26 mouse cellular contexts compared by ENCODE assay signal in the genomic region with DNA sequence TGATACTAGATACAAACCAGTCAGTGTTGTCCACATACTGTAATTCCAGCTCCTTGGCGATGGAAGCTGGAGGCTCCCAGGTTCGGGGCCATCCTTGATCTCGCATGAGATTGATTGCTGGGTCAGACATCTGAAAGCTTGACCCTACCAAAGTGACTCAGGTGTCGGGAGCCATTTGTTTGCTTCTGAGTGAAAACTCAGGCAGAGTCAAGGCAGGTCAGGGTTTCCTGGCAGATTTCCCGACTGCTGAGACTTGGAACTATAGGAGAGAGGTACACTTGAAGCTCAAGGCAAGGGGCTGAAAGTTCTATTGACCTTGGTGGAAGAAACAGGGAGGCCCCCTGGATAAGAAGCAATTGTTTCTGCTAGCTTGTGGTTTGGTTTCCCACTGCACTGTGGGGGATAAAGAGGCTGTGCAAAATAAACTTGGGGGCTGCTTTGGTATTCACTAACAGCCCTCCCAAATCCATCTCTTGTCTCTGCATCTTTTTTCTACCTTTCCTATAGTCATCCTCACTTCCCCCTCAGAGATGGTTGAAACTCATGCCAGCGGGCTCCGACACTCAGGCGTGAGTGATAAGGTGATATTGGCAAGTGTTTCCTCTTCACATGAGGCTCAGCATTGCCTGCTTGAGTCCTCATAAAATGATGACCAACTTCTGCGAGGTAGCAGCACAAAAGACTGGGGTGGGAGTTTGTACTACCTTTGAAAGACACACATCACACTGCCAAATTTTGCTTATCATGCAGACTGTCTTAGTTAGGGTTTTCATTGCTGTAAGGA. TPM values are rescaled to one million over a fixed set of nuclear protein-coding genes. Genes with fewer than 3 reads are reported as not detected.
DNase-seq lines count a peak whose midpoint lies in the region; ATAC-seq lines count a peak whose summit lies in the region.
"Had no signal": no experiment of that assay in that cellular context is flagged by ENCODE, and none has a peak within 500 bp of the region (broad histone marks: within the 10 kb centered on the region; RNA-seq: fewer than 3 reads in every experiment).

No protein-coding gene starts in this region.

- no peak overlapping the region for H3K4me2 ChIP-seq in midbrain, embryonic 11.5 days
- no peak overlapping the region for H3K4me2 ChIP-seq in midbrain, embryonic 14.5 days (ENCODE audit: low read length)
- H3K4me2 ChIP-seq: embryonic facial prominence, embryonic 13.5 days; embryonic facial prominence, embryonic 15.5 days; forebrain, embryonic 12.5 days had no signal

- peak; percentile 27 for DNase-seq in adrenal gland, adult 2 months
- no peak for DNase-seq in adrenal gland, postnatal 4 days (ENCODE audit: low spot score in 2 of 2)
- peak; percentile 26 for DNase-seq in midbrain, embryonic 11.5 days (ENCODE audit: low spot score, missing footprints)
- no peak for DNase-seq in midbrain, embryonic 14.5 days
- no peak for DNase-seq in ovary, adult 18-20 months (ENCODE audit: low spot score)
- DNase-seq: adrenal gland, adult 8-10 months; B cell, adult 2 months; cerebellum, adult 11 months; cerebellum, adult 18-20 months; cerebellum, adult 8-10 months; cerebellum, adult 9-11 months; cerebellum, postnatal 14 days; cerebellum, postnatal 36 days; embryo, embryonic 11 days had no signal

- no peak overlapping the region for H3K9ac ChIP-seq in midbrain, embryonic 11.5 days (ENCODE audit: low read length)
- no peak overlapping the region for H3K9ac ChIP-seq in midbrain, embryonic 14.5 days (replicated peaks; ENCODE audit: low read length)
- H3K9ac ChIP-seq: embryonic facial prominence, embryonic 13.5 days; embryonic facial prominence, embryonic 15.5 days; forebrain, embryonic 12.5 days had no signal

- WGBS in midbrain, embryonic 11.5 days, result 85% methylated on average over 9 of the region's 9 CpGs
- 88% methylated on average over 9 of the region's 9 CpGs for WGBS in midbrain, embryonic 14.5 days

- H3K9me3 ChIP-seq in midbrain, embryonic 11.5 days (ENCODE audit: control insufficient read depth, low read length), result no peaks in the 10 kb centered on the region
- no peaks in the 10 kb centered on the region for H3K9me3 ChIP-seq in midbrain, embryonic 14.5 days (ENCODE audit: control insufficient read depth, low read length)
- H3K9me3 ChIP-seq: embryonic facial prominence, embryonic 13.5 days; embryonic facial prominence, embryonic 15.5 days; forebrain, embryonic 10.5 days; forebrain, embryonic 12.5 days; G1E had no signal

- H3K27me3 ChIP-seq in midbrain, embryonic 11.5 days (ENCODE audit: control insufficient read depth, insufficient read depth, low read length), result no peaks in the 10 kb centered on the region
- no peaks in the 10 kb centered on the region for H3K27me3 ChIP-seq in midbrain, embryonic 14.5 days (ENCODE audit: control insufficient read depth, insufficient read depth, low read length)
- H3K27me3 ChIP-seq: CH12.LX; embryonic facial prominence, embryonic 13.5 days; embryonic facial prominence, embryonic 15.5 days; forebrain, embryonic 12.5 days had no signal

- no peak for ATAC-seq in midbrain, embryonic 11.5 days (ENCODE audit: low FRiP score)
- ATAC-seq in midbrain, embryonic 14.5 days (ENCODE audit: low FRiP score, low TSS enrichment), result no peak
- ATAC-seq: CD4-positive, CD25-positive, alpha-beta regulatory T cell, adult 4 months; forebrain, embryonic 14.5 days; forebrain, embryonic 16.5 days had no signal

- no peaks in the 10 kb centered on the region for H3K36me3 ChIP-seq in midbrain, embryonic 11.5 days (ENCODE audit: control insufficient read depth, insufficient read depth, low read length)
- H3K36me3 ChIP-seq in midbrain, embryonic 14.5 days (ENCODE audit: control insufficient read depth, insufficient read depth, low read length), result no peaks in the 10 kb centered on the region
- H3K36me3 ChIP-seq: embryonic facial prominence, embryonic 13.5 days; embryonic facial prominence, embryonic 15.5 days; forebrain, embryonic 10.5 days; forebrain, embryonic 12.5 days; G1E had no signal

- no peaks in the 10 kb centered on the region for H3K4me1 ChIP-seq in midbrain, embryonic 11.5 days (ENCODE audit: control insufficient read depth, insufficient read depth, low read length)
- H3K4me1 ChIP-seq in midbrain, embryonic 14.5 days (ENCODE audit: control insufficient read depth, insufficient read depth, low read length), result no peaks in the 10 kb centered on the region
- H3K4me1 ChIP-seq: embryonic facial prominence, embryonic 15.5 days; forebrain, embryonic 12.5 days had no signal

- no peak overlapping the region for H3K4me3 ChIP-seq in midbrain, embryonic 11.5 days (ENCODE audit: low read depth, low read length)
- H3K4me3 ChIP-seq in midbrain, embryonic 14.5 days (replicated peaks; ENCODE audit: low read depth, low read length), result no peak overlapping the region
- H3K4me3 ChIP-seq: embryonic facial prominence, embryonic 13.5 days; embryonic facial prominence, embryonic 15.5 days; erythroblast, embryonic 14.5 days; forebrain, embryonic 10.5 days; forebrain, embryonic 12.5 days had no signal

- no peak overlapping the region for H3K27ac ChIP-seq in midbrain, embryonic 11.5 days (ENCODE audit: low read depth, low read length)
- H3K27ac ChIP-seq in midbrain, embryonic 14.5 days (replicated peaks; ENCODE audit: low read depth, low read length), result no peak overlapping the region
- H3K27ac ChIP-seq: embryonic facial prominence, embryonic 13.5 days; embryonic facial prominence, embryonic 15.5 days; forebrain, embryonic 10.5 days; forebrain, embryonic 12.5 days had no signal

RNA-seq across cellular contexts. Expression of a gene that starts 20.2 kb away (rescaled TPM):
- total RNA-seq in adrenal gland, adult 2 months (2021), result 1 to 10 TPM in 1 of 2 experiments, under 1 TPM in 1; 0.29 to 1.7 TPM
- polyA plus RNA-seq in adrenal gland, adult 2 months (2012; rRNA removed), result 0.43 and 0.56 TPM in 2 replicates
- total RNA-seq in adrenal gland, postnatal 4 days (2021), result 1 to 10 TPM in 1 of 2 experiments, under 1 TPM in 1; 0.78 to 1.0 TPM
- polyA plus RNA-seq in midbrain, embryonic 11.5 days (2014; fragmentation: Nextera tagmentation; extraction: Ambion mirVana), result 0.63 and 0.83 TPM in 2 replicates
- polyA plus RNA-seq in midbrain, embryonic 14.5 days (2014; fragmentation: Nextera tagmentation; extraction: Ambion mirVana), result 0.11 and 0.45 TPM in 2 replicates
- polyA plus RNA-seq: forebrain, embryonic 16.5 days had no signal

RNA-seq across cellular contexts. Expression of a gene that starts 41.6 kb away (rescaled TPM):
- total RNA-seq in adrenal gland, adult 2 months (2021), result not detected
- polyA plus RNA-seq in adrenal gland, adult 2 months (2012; rRNA removed), result not detected in 2 replicates
- under 1 TPM in 1 of 2 experiments, not detected in 1; 0.25 TPM for total RNA-seq in adrenal gland, postnatal 4 days (2021)
- not detected in 2 replicates for polyA plus RNA-seq in midbrain, embryonic 11.5 days (2014; fragmentation: Nextera tagmentation; extraction: Ambion mirVana)
- not detected in 2 replicates for polyA plus RNA-seq in midbrain, embryonic 14.5 days (2014; fragmentation: Nextera tagmentation; extraction: Ambion mirVana)
- total RNA-seq: adrenal gland, adult 8-10 months; common myeloid progenitor, adult 5-6 weeks had no signal
- polyA plus RNA-seq: CD4-positive, CD25-positive, alpha-beta regulatory T cell, adult 4 months; embryonic facial prominence, embryonic 11.5 days; embryonic facial prominence, embryonic 13.5 days; erythroblast, embryonic 14.5 days; forebrain, embryonic 10.5 days; forebrain, embryonic 12.5 days; forebrain, embryonic 14.5 days; forebrain, embryonic 16.5 days had no signal

RNA-seq across cellular contexts. Expression of a gene that starts 41.6 kb away (rescaled TPM):
- under 1 TPM; 0.12 to 0.35 TPM for total RNA-seq in adrenal gland, adult 2 months (2021)
- polyA plus RNA-seq in adrenal gland, adult 2 months (2012; rRNA removed), result 0.18 and 0.28 TPM in 2 replicates
- total RNA-seq in adrenal gland, postnatal 4 days (2021), result under 1 TPM; 0.17 to 0.25 TPM
- polyA plus RNA-seq in midbrain, embryonic 11.5 days (2014; fragmentation: Nextera tagmentation; extraction: Ambion mirVana), result not detected in 2 replicates
- not detected in 2 replicates for polyA plus RNA-seq in midbrain, embryonic 14.5 days (2014; fragmentation: Nextera tagmentation; extraction: Ambion mirVana)
- polyA plus RNA-seq: CD4-positive, CD25-positive, alpha-beta regulatory T cell, adult 4 months; embryonic facial prominence, embryonic 11.5 days; erythroblast, embryonic 14.5 days; G1E had no signal

RNA-seq across cellular contexts. Expression of a gene that starts 46.9 kb away (rescaled TPM):
- 10 to 100 TPM; 63.8 to 68.6 TPM for total RNA-seq in adrenal gland, adult 2 months (2021)
- 19.8 and 23.4 TPM in 2 replicates for polyA plus RNA-seq in adrenal gland, adult 2 months (2012; rRNA removed)
- total RNA-seq in adrenal gland, postnatal 4 days (2021), result 10 to 100 TPM; 74.0 to 76.3 TPM
- polyA plus RNA-seq in midbrain, embryonic 11.5 days (2014; fragmentation: Nextera tagmentation; extraction: Ambion mirVana), result 132 and 136 TPM in 2 replicates
- polyA plus RNA-seq in midbrain, embryonic 14.5 days (2014; fragmentation: Nextera tagmentation; extraction: Ambion mirVana), result 86.4 and 94.8 TPM in 2 replicates

RNA-seq across cellular contexts. Expression of a gene that starts 47.6 kb away (rescaled TPM):
- 100 to 1,000 TPM; 364 to 394 TPM for total RNA-seq in adrenal gland, adult 2 months (2021)
- polyA plus RNA-seq in adrenal gland, adult 2 months (2012; rRNA removed), result 191 and 198 TPM in 2 replicates
- total RNA-seq in adrenal gland, postnatal 4 days (2021), result 100 to 1,000 TPM; 328 to 331 TPM
- 566 and 581 TPM in 2 replicates for polyA plus RNA-seq in midbrain, embryonic 11.5 days (2014; fragmentation: Nextera tagmentation; extraction: Ambion mirVana)
- 564 and 595 TPM in 2 replicates for polyA plus RNA-seq in midbrain, embryonic 14.5 days (2014; fragmentation: Nextera tagmentation; extraction: Ambion mirVana)

Comparison
In these comparisons a context has a peak if more than half of its experiments do, and no peak if none do; other contexts are left out.
1. DNase-seq: peak in adrenal gland, adult 2 months (single experiment) and midbrain, embryonic 11.5 days (single experiment); none in adrenal gland, postnatal 4 days (0 of 2), midbrain, embryonic 14.5 days (single experiment) and ovary, adult 18-20 months (single experiment).